Mouse (Mus musculus) liver, adult 2 months (tissue): Measurements from ENCODE around the gene Mob4.

ENCODE experiments used
- CTCF ChIP-seq: fragments of 200-500 bp; IDR thresholded peaks from 2 replicates; pipeline ENCODE4 v1.5.1; 2011; ENCODE audit warnings: low read depth, low read length, control low read depth
- POLR2A ChIP-seq: fragments of 200-500 bp; IDR thresholded peaks from 2 replicates; pipeline ENCODE4 v1.6.1; 2011; ENCODE audit warnings: low read length, control low read depth; ENCODE audit not compliant: insufficient read depth; ENCODE audit errors: extremely low read depth

GRCm38 (mm10) chr1:55179917-55180566 lies 49.0 kb downstream of the Mob4 start:
- TF ChIP-seq CTCF (peak; percentile 21; the same call in 1 of the 2 replicates), POLR2A (no peak)
